Mouse (Mus musculus): Measurements from ENCODE around the gene Eif4ebp2.

- TF ChIP-seq CTCF (IDR thresholded peaks at IDR 0.05; ENCODE audit: control insufficient read depth, insufficient read depth, insufficient read length) (no peak), MYOD1 (IDR thresholded peaks at IDR 0.05; ENCODE audit: control insufficient read depth, insufficient read length, low read depth) (no peak), MYOG (IDR thresholded peaks at IDR 0.05; ENCODE audit: control insufficient read depth, extremely low read depth, insufficient read length) (no peak)
Observed at GRCm38 (mm10) chr10:61476440-61477165, 24.1 kb upstream of the Eif4ebp2 start.
